Mouse (Mus musculus) embryonic facial prominence, embryonic 11.5 days (tissue): ENCODE results near the gene Gcm2. TPM values are rescaled to one million over a fixed set of nuclear protein-coding genes. Genes with fewer than 3 reads are reported as not detected.

Source experiments
- ATAC-seq: fragments of 200-750 bp; cut with Nextera tagmentation; replicated peaks from 2 replicates; pipeline ENCODE4 v1.8.0; 2017; ENCODE audit warnings: low read depth; ENCODE audit not compliant: insufficient number of reproducible peaks, low FRiP score, low TSS enrichment
- DNase-seq: peaks from one replicate; pipeline ENCODE4 v3.0.0-alpha.2; 2015; ENCODE audit warnings: low spot score
- H3K27ac ChIP-seq: fragments of 300-500 bp; sonication (generic); replicated peaks from 2 replicates; pipeline ENCODE4 v1.5.1; 2014; ENCODE audit warnings: mild to moderate bottlenecking, low read depth, low read length, control low read depth
- H3K27me3 ChIP-seq: fragments of 300-500 bp; sonication (generic); 2 replicates; pipeline ENCODE4 v1.6.1; 2014; ENCODE audit warnings: mild to moderate bottlenecking, low read length, moderate library complexity, mixed read lengths; ENCODE audit not compliant: control insufficient read depth, insufficient read depth
- H3K36me3 ChIP-seq: fragments of 300-500 bp; sonication (generic); replicated peaks from 2 replicates; pipeline ENCODE4 v1.6.1; 2014; ENCODE audit warnings: low read depth, mild to moderate bottlenecking, low read length, moderate library complexity, mixed read lengths; ENCODE audit not compliant: control insufficient read depth, insufficient read depth
- H3K4me1 ChIP-seq: fragments of 300-500 bp; sonication (generic); 2 replicates; pipeline ENCODE4 v1.6.1; 2014; ENCODE audit warnings: low read length, mixed read lengths; ENCODE audit not compliant: control insufficient read depth, insufficient read depth
- H3K4me2 ChIP-seq: fragments of 300-500 bp; sonication (generic); 2 replicates; pipeline ENCODE4 v1.6.1; 2014; ENCODE audit warnings: low read depth, mild to moderate bottlenecking, control low read depth, low read length, moderate library complexity
- H3K4me3 ChIP-seq: fragments of 300-500 bp; sonication (generic); 2 replicates; pipeline ENCODE4 v1.5.1; 2014; ENCODE audit warnings: low read depth, low read length, control low read depth
- H3K9ac ChIP-seq: fragments of 300-500 bp; sonication (generic); replicated peaks from 2 replicates; pipeline ENCODE4 v1.6.1; 2014; ENCODE audit warnings: mild to moderate bottlenecking, control low read depth, low read length
- H3K9me3 ChIP-seq: fragments of 300-500 bp; sonication (generic); replicated peaks from 2 replicates; pipeline ENCODE4 v1.6.1; 2016; ENCODE audit warnings: mild to moderate bottlenecking, low read length, inconsistent platforms, mixed read lengths; ENCODE audit not compliant: control insufficient read depth
- WGBS: fragments of 180-500 bp; shearing (Covaris S2); extraction: QIAGEN DNeasy Blood & Tissue Kit; methylation state at CpG from one replicate; pipeline ENCODE4 v1.1.7; 2014; 5-methylcytosine and 5-hydroxymethylcytosine counted together
- polyA plus RNA-seq: library from polyadenylated mRNA; unstranded; fragments of >200 nt; fragmentation: Nextera tagmentation; extraction: Ambion mirVana; gene quantifications from 2 replicates; pipeline ENCODE4 v1.2.1, GENCODE M21; 2014

Gene Gcm2
- polyA plus RNA-seq, 1 experiment from 2014 or later, result not detected

DNA sequence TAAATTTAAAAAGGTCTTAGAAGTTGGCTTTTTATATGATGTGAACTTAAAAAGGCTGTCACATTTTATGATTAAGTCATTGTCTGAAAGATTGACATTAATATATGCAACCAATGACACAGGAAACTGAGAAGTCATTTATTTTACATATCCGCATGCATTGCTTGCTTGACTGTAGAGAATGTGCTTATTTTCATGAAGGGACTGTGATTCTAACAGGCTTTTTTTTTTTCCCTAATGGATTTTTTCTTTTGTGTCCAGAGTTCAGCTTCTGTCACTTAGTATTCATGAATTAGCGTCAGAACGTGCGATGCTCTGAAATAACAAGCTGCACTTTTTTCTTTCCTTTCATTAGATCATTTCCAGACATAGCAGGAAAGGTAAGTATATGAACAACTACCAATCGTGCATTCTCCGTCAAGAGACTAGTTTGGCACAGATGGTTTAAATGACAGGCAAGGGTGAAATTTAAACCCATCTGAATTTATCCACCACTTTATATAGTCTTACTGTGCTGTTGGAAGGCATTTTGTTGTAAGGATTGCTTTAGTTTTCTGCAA lies 12.9 kb upstream of the Gcm2 start:
- no peak overlapping the region for H3K27ac ChIP-seq
- DNase-seq (no peak), ATAC-seq (no peak)
- H3K4me2 ChIP-seq, result no peak overlapping the region
- H3K4me3 ChIP-seq, result no peak overlapping the region
- WGBS, result 60% methylated on average over 6 of the region's 6 CpGs
- no peaks in the 10 kb centered on the region for H3K9me3 ChIP-seq
- no peaks in the 10 kb centered on the region for H3K36me3 ChIP-seq
- H3K27me3 ChIP-seq, result no peaks in the 10 kb centered on the region
- no peaks in the 10 kb centered on the region for H3K4me1 ChIP-seq
- no peak overlapping the region for H3K9ac ChIP-seq

DNA sequence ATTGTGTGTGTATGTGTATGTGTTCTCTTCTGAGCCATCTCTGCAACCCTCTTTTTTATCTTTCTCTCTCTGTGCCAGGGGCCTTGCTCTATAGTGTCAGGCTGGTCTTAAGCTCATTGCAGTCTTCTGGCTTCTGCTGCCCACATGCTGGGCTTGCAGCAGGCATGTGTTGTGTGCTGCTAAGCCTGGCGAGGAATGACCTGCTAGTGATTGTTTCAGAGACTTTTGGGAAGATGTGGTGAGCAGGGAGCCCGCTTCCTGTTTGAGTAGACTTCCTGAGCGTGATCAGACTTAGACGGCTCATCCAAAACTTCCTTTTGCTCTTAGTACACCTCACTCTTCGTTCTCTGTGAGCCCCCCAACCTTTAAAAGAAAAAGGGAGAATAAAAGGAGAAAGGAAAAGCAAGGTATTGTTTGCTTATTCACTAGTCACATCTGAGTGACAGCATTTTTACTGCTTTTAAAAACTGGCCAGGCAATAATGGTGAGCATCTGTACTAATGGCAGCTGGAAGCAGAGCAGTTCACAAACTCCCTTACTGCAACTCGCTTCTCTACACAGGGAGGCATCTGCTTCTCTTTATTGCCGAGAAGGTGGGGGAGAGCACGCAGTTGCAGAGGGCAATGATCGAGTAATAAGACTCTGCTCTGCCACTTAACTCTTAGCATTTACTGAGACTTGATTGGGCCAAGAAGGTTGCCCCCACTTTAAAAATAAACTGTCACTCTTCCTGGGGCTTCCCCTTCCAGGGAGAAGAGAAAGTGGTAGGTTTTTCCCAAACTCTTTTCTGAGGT lies 8.5 kb upstream of the Gcm2 start:
- H3K27ac ChIP-seq, result no peak overlapping the region
- H3K4me3 ChIP-seq, result no peak overlapping the region
- no peak overlapping the region for H3K4me2 ChIP-seq
- no peaks in the 10 kb centered on the region for H3K4me1 ChIP-seq
- 27% methylated on average over 9 of the region's 9 CpGs for WGBS
- ATAC-seq (no peak), DNase-seq (peak; percentile 72)
- H3K27me3 ChIP-seq, result no peaks in the 10 kb centered on the region
- no peaks in the 10 kb centered on the region for H3K36me3 ChIP-seq
- H3K9ac ChIP-seq, result no peak overlapping the region
- no peaks in the 10 kb centered on the region for H3K9me3 ChIP-seq

DNA sequence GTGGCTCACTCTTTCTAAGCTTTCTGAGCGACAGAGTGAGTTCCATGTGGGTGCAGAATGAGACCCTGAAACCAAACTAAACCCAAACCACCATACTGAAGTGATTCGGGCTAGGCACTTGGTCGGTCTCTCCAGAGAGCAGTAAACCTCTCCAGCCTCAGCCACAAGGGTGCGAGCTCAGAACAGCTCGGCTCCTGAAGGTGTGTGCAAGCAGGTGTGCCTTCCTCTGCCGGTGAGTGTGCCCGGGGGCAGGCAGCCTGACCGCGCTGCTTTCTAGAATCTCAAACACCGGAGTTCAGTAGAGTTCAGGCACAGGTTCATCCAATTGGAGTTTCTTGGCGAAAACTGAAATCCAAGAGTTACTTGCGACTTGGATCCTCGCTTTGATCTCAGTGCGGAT lies 3.1 kb upstream of the Gcm2 start, which contains the start of gene Sycp2l:
Sycp2l (plus strand) TSS at position 368 of the 400 bp plus-strand sequence.
- H3K27me3 ChIP-seq, result no peaks in the 10 kb centered on the region
- DNase-seq (no peak), ATAC-seq (no peak)
- H3K9me3 ChIP-seq, result no peaks in the 10 kb centered on the region
- H3K4me3 ChIP-seq, result peak within 1 kb of the TSS; percentile 0; the same call in 1 of the 2 replicates
- no peaks in the 10 kb centered on the region for H3K4me1 ChIP-seq
- H3K4me2 ChIP-seq, result peak within 1 kb of the TSS; percentile 5
- H3K27ac ChIP-seq, result no peak within 1 kb of the TSS
- no peaks in the 10 kb centered on the region for H3K36me3 ChIP-seq
- H3K9ac ChIP-seq, result no peak within 1 kb of the TSS
- 34% methylated on average over 14 of the region's 14 CpGs for WGBS

DNA sequence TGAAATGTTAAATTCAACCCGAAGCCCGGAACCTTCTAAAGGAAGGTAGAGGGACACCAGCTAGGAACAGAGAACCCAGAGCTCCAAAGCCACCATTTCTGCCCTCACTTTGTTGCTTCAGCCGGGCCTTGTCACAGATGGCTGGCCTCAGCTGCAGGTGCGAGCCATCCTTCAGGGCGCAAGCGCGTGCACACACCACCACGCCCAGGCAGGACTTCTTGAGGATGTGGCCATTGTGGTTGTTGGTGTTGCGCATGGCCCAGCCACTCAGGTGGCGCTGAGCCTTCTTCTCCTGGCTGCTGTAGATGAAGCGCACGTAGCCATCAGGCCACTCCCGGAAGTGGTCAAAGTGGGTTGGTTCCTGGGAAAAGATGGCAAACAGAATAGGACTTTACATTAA lies 5.3 kb downstream of the Gcm2 start:
- Histone ChIP-seq H3K4me1 (no peaks in the 10 kb centered on the region), H3K9ac (no peak overlapping the region), H3K27ac (no peak overlapping the region), H3K9me3 (no peaks in the 10 kb centered on the region), H3K4me2 (no peak overlapping the region), H3K4me3 (no peak overlapping the region), H3K27me3 (no peaks in the 10 kb centered on the region), H3K36me3 (no peaks in the 10 kb centered on the region)
- ATAC-seq (no peak), DNase-seq (no peak)
- 95% methylated on average over 13 of the region's 13 CpGs for WGBS

DNA sequence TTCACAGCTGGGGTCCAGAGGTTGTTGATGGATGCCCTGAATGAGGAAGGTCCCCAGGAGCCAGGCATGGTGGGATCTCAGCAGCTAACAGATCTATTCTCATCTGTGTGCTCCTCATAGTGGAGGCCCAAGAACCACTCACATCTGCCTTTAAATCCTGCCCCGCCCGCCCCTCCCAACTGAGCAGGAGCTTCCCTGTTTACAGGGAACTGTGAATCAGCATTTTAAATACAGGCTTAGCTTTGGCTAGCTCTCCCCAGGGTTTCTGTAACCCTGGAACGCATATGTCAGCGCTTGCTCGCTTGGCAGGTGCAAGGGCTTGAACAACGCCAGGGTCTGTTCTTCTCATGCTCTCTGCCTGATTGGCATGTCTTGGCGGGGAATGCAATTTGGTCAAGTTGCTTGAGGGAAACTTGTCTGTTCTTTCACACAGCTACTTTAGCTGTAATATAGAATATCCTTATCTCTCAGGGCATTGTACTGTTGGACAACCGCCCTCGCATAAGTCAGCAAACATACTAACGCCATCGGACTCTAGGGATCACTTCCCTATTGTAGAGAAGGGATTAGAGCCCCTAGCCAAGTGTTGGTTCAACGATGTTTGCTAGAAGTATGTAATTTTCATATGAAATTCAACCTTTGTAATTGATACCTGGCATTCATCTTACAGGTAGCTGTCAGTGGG lies 6.9 kb downstream of the Gcm2 start:
- H3K4me1 ChIP-seq, result no peaks in the 10 kb centered on the region
- H3K4me3 ChIP-seq, result no peak overlapping the region
- ATAC-seq (no peak), DNase-seq (no peak)
- no peaks in the 10 kb centered on the region for H3K27me3 ChIP-seq
- H3K9ac ChIP-seq, result no peak overlapping the region
- H3K9me3 ChIP-seq, result no peaks in the 10 kb centered on the region
- 70% methylated on average over 12 of the region's 12 CpGs for WGBS
- H3K36me3 ChIP-seq, result no peaks in the 10 kb centered on the region
- H3K27ac ChIP-seq, result no peak overlapping the region
- no peak overlapping the region for H3K4me2 ChIP-seq

DNA sequence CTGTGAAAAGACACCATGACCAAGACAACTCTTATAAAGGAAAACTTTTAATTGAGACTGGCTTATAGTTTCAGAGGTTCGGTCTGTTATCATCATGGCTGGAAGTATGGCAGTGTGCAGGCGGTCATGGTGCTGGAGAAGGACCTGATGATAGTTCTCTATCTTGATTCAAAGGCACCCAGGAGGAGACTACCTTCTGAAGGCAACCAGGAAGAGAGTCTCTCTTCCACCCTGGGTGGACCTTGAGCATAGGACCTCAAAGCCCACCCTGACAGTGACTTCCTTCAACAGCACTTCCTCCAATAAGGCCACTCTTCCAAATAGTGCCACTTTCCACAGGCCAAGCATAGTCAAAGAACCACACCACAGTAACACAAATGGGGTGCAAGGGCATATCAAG lies 10.8 kb downstream of the Gcm2 start:
- ATAC-seq, result no peak
- Histone ChIP-seq H3K27ac (no peak overlapping the region), H3K9ac (no peak overlapping the region), H3K4me3 (no peak overlapping the region), H3K4me1 (no peaks in the 10 kb centered on the region), H3K4me2 (no peak overlapping the region), H3K27me3 (no peaks in the 10 kb centered on the region), H3K36me3 (no peaks in the 10 kb centered on the region), H3K9me3 (no peaks in the 10 kb centered on the region)
- no peak for DNase-seq
- WGBS, result 93% methylated on average over 2 of the region's 2 CpGs

DNA sequence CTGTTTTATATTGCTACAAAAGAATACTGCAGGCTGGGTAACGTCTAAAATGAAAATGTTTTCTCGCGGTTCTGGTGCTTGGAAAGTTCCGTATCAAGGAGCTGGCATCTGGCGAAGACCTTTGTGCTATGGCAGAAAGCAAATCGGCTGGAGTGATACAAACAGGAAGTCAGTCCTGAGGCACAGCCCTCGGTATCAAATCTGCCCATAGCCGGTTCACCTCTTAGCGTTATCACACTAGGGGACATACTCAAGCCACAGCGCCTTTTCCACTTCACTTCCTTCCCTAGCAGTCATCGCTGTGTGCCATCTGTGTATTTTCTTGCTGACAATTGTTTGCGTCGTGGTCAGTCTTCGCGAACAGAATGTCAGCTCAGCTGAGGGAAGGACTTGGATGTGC lies 12.5 kb downstream of the Gcm2 start:
- 88% methylated on average over 15 of the region's 15 CpGs for whole genome bisulfite sequencing
- ATAC-seq (no peak), DNase-seq (no peak)
- Histone ChIP-seq H3K4me3 (no peak overlapping the region), H3K4me2 (no peak overlapping the region), H3K9me3 (no peaks in the 10 kb centered on the region), H3K4me1 (no peaks in the 10 kb centered on the region), H3K9ac (no peak overlapping the region), H3K36me3 (no peaks in the 10 kb centered on the region), H3K27me3 (no peaks in the 10 kb centered on the region), H3K27ac (no peak overlapping the region)
